Mouse (Mus musculus): ENCODE results near the gene Rnf114.

Rnf114 gene

GRCm38 (mm10) chr2:167491757-167492708 is at the start of gene Rnf114:
Gene Rnf114, plus strand, starts transcription at chr2:167492645.
- DNase-seq (ENCODE audit: extremely low spot score), result no peak

GRCm38 (mm10) chr2:167443411-167444193 is 48.8 kb upstream of the Rnf114 start:
- DNase-seq (ENCODE audit: extremely low spot score), result no peak

- no peak for DNase-seq (ENCODE audit: extremely low spot score)
Observed at GRCm38 (mm10) chr2:167445911-167446780, 46.3 kb upstream of the Rnf114 start.

GRCm38 (mm10) chr2:167447207-167447606 is 45.2 kb upstream of the Rnf114 start:
- no peak for DNase-seq (ENCODE audit: extremely low spot score)

- no peak for DNase-seq (ENCODE audit: extremely low spot score)
Observed at GRCm38 (mm10) chr2:167447629-167448028, 44.8 kb upstream of the Rnf114 start.

GRCm38 (mm10) chr2:167449331-167450275 is 42.8 kb upstream of the Rnf114 start:
- DNase-seq (ENCODE audit: extremely low spot score), result no peak

GRCm38 (mm10) chr2:167450647-167451046 is 41.8 kb upstream of the Rnf114 start:
- no peak for DNase-seq (ENCODE audit: extremely low spot score)

- DNase-seq (ENCODE audit: extremely low spot score), result no peak
Observed at GRCm38 (mm10) chr2:167453814-167454213, 38.6 kb upstream of the Rnf114 start.

GRCm38 (mm10) chr2:167456361-167457020 is 36.0 kb upstream of the Rnf114 start:
- DNase-seq (ENCODE audit: extremely low spot score), result no peak

GRCm38 (mm10) chr2:167457213-167457612 is 35.2 kb upstream of the Rnf114 start:
- DNase-seq (ENCODE audit: extremely low spot score), result no peak

- DNase-seq (ENCODE audit: extremely low spot score), result no peak
Observed at GRCm38 (mm10) chr2:167458548-167458947, 33.9 kb upstream of the Rnf114 start.

GRCm38 (mm10) chr2:167459071-167459865 is 33.2 kb upstream of the Rnf114 start:
- DNase-seq (ENCODE audit: extremely low spot score), result no peak

GRCm38 (mm10) chr2:167462954-167463353 is 29.5 kb upstream of the Rnf114 start:
- peak; percentile 63 for DNase-seq (ENCODE audit: extremely low spot score)

GRCm38 (mm10) chr2:167463802-167464201 is 28.6 kb upstream of the Rnf114 start:
- no peak for DNase-seq (ENCODE audit: extremely low spot score)

GRCm38 (mm10) chr2:167465951-167466350 is 26.5 kb upstream of the Rnf114 start:
- DNase-seq (ENCODE audit: extremely low spot score), result no peak

- no peak for DNase-seq (ENCODE audit: extremely low spot score)
Observed at GRCm38 (mm10) chr2:167467214-167467613, 25.2 kb upstream of the Rnf114 start.

GRCm38 (mm10) chr2:167468444-167468843 is 24.0 kb upstream of the Rnf114 start:
- no peak for DNase-seq (ENCODE audit: extremely low spot score)

GRCm38 (mm10) chr2:167470611-167471010 is 21.8 kb upstream of the Rnf114 start:
- DNase-seq (ENCODE audit: extremely low spot score), result no peak

GRCm38 (mm10) chr2:167471585-167471984 is 20.9 kb upstream of the Rnf114 start:
- DNase-seq (ENCODE audit: extremely low spot score), result no peak

Measured in embryo, embryonic 9.5 days (tissue).